Mouse (Mus musculus) small intestine, adult 2 months (tissue): ENCODE results near the gene Fam149b.

ENCODE experiments used
- CTCF ChIP-seq: fragments of 200-500 bp; IDR thresholded peaks from 2 replicates; pipeline ENCODE4 v1.5.1; 2012; ENCODE audit warnings: low read depth, mild to moderate bottlenecking, control low read depth, inconsistent platforms, low read length, moderate library complexity, mixed read lengths; ENCODE audit not compliant: insufficient replicate concordance, insufficient read length; ENCODE audit errors: extremely low read depth
- POLR2A ChIP-seq: fragments of 200-500 bp; IDR thresholded peaks from 2 replicates; pipeline ENCODE4 v1.6.1; 2012; ENCODE audit warnings: low read depth, mild to moderate bottlenecking, control low read depth, inconsistent platforms, low read length, moderate library complexity

DNA sequence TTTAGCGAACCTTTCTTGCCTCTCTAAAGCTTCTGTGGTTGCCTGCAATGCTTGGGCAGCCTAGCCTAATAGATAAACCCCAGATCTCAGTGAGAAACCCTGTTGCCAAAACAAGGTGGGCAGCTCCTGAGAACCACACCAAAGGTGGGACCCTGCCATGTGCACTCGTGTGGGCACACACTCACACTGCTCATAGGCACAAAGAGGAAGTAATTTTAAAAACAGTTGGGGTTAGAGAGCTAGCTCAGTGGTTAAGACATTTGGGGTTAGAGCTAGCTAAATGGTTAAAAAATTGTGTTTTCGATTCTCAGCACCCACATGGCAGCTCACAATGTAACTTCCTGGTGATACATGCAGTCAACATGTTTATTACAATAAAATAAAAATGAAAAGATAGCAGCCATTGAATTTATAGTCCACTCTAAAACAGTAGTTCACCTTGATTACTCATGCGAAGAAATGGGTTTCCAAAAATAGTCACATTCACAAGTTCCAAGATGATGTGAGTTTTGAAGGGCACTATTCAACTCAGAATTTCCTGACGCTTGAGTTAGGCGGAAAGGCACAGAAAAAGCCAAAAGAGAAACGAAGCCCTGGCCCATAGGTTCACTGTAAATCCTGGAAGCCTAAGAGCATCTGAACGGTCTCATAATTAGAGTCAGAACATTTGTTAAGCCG, 31.9 kb downstream of the Fam149b start:
- TF ChIP-seq POLR2A (no peak), CTCF (no peak)
